Mouse (Mus musculus): ENCODE measurements around the gene Gm884.

DNA sequence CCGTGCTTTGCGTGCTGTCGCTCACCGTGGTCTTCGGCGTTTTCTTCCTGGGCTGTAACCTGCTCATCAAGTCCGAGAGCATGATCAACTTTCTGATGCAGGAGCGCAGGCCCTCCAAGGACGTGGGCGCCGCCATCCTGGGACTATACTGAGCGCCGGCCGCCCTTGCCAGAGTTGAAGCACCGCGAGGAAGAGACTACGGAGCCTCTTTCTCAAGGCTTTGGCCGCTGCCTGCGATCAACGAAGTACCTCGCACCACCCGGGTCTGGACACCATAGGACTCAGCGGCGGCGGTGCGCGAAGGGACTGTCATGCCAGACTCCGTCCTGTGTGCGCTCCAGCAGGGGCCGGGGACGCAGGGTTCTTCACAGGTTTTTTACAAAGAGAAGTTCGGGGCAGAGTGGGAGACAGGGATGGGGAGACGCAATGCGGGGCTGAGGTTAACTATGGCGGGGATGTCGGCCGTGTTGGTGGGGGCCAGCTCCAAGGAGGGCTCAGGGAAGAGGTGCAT lies 29.1 kb upstream of the Gm884 start:
- TF ChIP-seq POLR2A (IDR thresholded peaks at IDR 0.05; ENCODE audit: control insufficient read depth in 1 of 2, insufficient read depth in 1 of 2, low read depth in 1 of 2, low read length in 2 of 2, poor library complexity in 1 of 2) (no peak), MYB (IDR thresholded peaks at IDR 0.05; ENCODE audit: low read depth, low read length) (no peak), CTCF (IDR thresholded peaks at IDR 0.05 in 2 of 3, conservative IDR thresholded peaks at IDR 0.05 in 1 of 3; ENCODE audit: control insufficient read depth in 1 of 3, insufficient read depth in 1 of 3, low read depth in 2 of 3, low read length in 3 of 3, poor library complexity in 1 of 3, severe bottlenecking in 1 of 3) (no peak), TAL1 (IDR thresholded peaks at IDR 0.05; ENCODE audit: low read length) (no peak), CHD1 (IDR thresholded peaks at IDR 0.05; ENCODE audit: low read depth, low read length) (no peak), E2F4 (IDR thresholded peaks at IDR 0.05; ENCODE audit: borderline replicate concordance, low read depth, low read length) (no peak), CHD2 (IDR thresholded peaks at IDR 0.05; ENCODE audit: low read length) (no peak), EP300 (IDR thresholded peaks at IDR 0.05; ENCODE audit: low read depth in 1 of 2, low read length in 2 of 2) (no peak), GABPA (IDR thresholded peaks at IDR 0.05; ENCODE audit: low read depth, low read length) (no peak), ETS1 (IDR thresholded peaks at IDR 0.05; ENCODE audit: low read depth, low read length) (no peak), GATA1 (IDR thresholded peaks at IDR 0.05; ENCODE audit: low read depth, low read length) (no peak), UBTF (IDR thresholded peaks at IDR 0.05; ENCODE audit: borderline replicate concordance, insufficient read depth, low read depth, low read length) (no peak)
